Mouse (Mus musculus) limb, embryonic 15.5 days (tissue): ENCODE data around the gene Appl1. TPM values are rescaled to one million over a fixed set of nuclear protein-coding genes. Genes with fewer than 3 reads are reported as not detected.
A peak's percentile ranks its signal among the peaks of the same experiment; 100 is the strongest.

Experiments
- ATAC-seq: fragments of 200-750 bp; cut with Nextera tagmentation; 2 replicates; pipeline ENCODE4 v1.8.0; 2017; ENCODE audit warnings: low read depth, moderate TSS enrichment; ENCODE audit not compliant: insufficient number of reproducible peaks, low FRiP score, low TSS enrichment
- H3K27ac ChIP-seq: fragments of 300-500 bp; sonication (generic); 2 replicates; pipeline ENCODE4 v1.5.1; 2015; ENCODE audit warnings: moderate library complexity, mild to moderate bottlenecking, inconsistent platforms
- H3K27me3 ChIP-seq: fragments of 300-500 bp; sonication (generic); 2 replicates; pipeline ENCODE4 v1.6.1; 2015; ENCODE audit warnings: inconsistent platforms
- H3K36me3 ChIP-seq: fragments of 300-500 bp; sonication (generic); 2 replicates; pipeline ENCODE4 v1.6.1; 2015; ENCODE audit warnings: inconsistent platforms
- H3K4me1 ChIP-seq: fragments of 300-500 bp; sonication (generic); 2 replicates; pipeline ENCODE4 v1.6.1; 2015; ENCODE audit warnings: inconsistent platforms
- H3K4me2 ChIP-seq: fragments of 300-500 bp; sonication (generic); 2 replicates; pipeline ENCODE4 v1.6.1; 2015; ENCODE audit warnings: mild to moderate bottlenecking, inconsistent platforms
- H3K4me3 ChIP-seq: fragments of 300-500 bp; sonication (generic); 2 replicates; pipeline ENCODE4 v1.5.1; 2015; ENCODE audit warnings: mild to moderate bottlenecking, inconsistent platforms
- H3K9ac ChIP-seq: fragments of 300-500 bp; sonication (generic); 2 replicates; pipeline ENCODE4 v1.6.1; 2015; ENCODE audit warnings: inconsistent platforms
- H3K9me3 ChIP-seq: fragments of 300-500 bp; sonication (generic); 2 replicates; pipeline ENCODE4 v1.6.1; 2016; ENCODE audit warnings: inconsistent platforms
- WGBS: fragments of 180-500 bp; shearing (Covaris S2); methylation state at CpG from one replicate; pipeline ENCODE4 v1.1.7; 2015; 5-methylcytosine and 5-hydroxymethylcytosine counted together
- polyA plus RNA-seq: library from polyadenylated mRNA; unstranded; fragments of >200 nt; fragmentation: Nextera tagmentation; extraction: Ambion mirVana; gene quantifications from 2 replicates; pipeline ENCODE4 v1.2.1, GENCODE M21; 2015

Gene Appl1
- polyA plus RNA-seq, 1 experiment from 2014 or later = 58.6 TPM

- ATAC-seq = no peak
- peaks cover 10% of the 10 kb centered on the region; the same call in 1 of the 2 replicates for H3K4me1 ChIP-seq
- no peak overlapping the region for H3K4me3 ChIP-seq
- no peaks in the 10 kb centered on the region for H3K9me3 ChIP-seq
- no peaks in the 10 kb centered on the region for H3K36me3 ChIP-seq
- WGBS = 83% methylated on average over 2 of the region's 2 CpGs
- no peaks in the 10 kb centered on the region for H3K27me3 ChIP-seq
- H3K27ac ChIP-seq = no peak overlapping the region
- H3K4me2 ChIP-seq = no peak overlapping the region
- H3K9ac ChIP-seq = no peak overlapping the region
Observed at GRCm38 (mm10) chr14:26988694-26989093, 17.7 kb upstream of the Appl1 start.

- Histone ChIP-seq H3K4me3 (no peak overlapping the region), H3K9ac (no peak overlapping the region), H3K9me3 (peaks cover 5% of the 10 kb centered on the region; the same call in 1 of the 2 replicates), H3K4me2 (no peak overlapping the region), H3K27me3 (no peaks in the 10 kb centered on the region), H3K4me1 (0 out of 2 replicates have a peak, but pooled peaks cover 2% of the 10 kb centered on the region), H3K36me3 (no peaks in the 10 kb centered on the region), H3K27ac (no peak overlapping the region)
- no peak for ATAC-seq
- WGBS = 68% methylated on average over 5 of the region's 5 CpGs
Observed at GRCm38 (mm10) chr14:26982150-26982530, 11.1 kb upstream of the Appl1 start.

DNA sequence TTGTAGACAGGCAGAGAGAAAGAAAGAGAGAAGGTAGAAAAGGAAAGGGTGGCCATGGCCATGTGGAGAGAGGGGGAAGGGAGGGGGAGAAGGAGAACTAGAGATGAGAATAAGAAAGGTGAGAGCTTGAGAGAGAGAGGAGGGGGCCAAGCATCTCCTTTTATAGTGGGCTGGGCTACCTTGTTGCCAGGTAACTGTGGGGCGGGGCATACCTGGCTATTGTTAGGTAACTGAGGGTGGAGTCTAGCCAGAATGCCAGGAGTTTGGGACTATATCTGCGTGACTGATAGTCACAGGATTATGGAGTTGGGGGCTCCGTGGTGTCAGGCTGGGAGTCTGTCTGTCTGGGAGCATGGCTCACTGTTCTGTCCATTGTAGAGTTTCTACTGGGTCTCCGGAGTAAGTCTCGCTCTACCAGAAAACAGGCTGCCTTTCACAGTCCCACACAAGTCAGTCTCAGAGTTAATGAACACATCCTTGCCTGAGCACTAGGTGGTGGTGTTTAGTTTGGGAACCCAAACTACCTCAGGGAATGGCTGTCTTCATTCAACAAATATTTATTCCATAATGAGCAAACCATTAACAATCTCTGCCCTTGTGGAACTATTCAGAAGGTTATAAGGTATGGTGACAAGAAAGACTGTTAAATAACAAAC lies 10.6 kb upstream of the Appl1 start:
- Histone ChIP-seq H3K4me2 (no peak overlapping the region), H3K27me3 (no peaks in the 10 kb centered on the region), H3K4me1 (peaks cover 2% of the 10 kb centered on the region; the same call in 1 of the 2 replicates), H3K9ac (no peak overlapping the region), H3K36me3 (no peaks in the 10 kb centered on the region), H3K9me3 (peaks cover 5% of the 10 kb centered on the region; the same call in 1 of the 2 replicates), H3K4me3 (no peak overlapping the region), H3K27ac (no peak overlapping the region)
- no peak for ATAC-seq
- 60% methylated on average over 5 of the region's 5 CpGs for WGBS

DNA sequence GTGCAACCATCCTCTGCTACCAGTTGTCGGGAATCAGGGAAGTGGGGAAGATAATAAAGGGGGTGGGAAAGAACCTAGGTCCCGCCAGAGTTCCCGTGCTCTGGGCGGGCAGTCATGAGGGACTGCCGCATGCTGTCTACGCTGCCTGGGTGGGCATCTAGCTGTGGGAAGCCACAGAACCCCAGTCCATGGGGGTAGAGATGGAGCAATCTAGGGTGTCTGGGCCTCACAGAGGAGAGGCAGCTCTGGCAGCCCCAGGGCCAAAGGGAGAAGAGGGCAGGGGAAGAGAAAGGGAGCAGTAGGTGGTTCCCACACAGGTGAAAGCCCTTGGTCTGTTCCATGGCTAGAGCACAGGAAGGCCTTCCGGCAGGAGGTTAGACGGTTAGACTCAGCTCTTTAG lies 10.0 kb upstream of the Appl1 start:
- no peak overlapping the region for H3K4me3 ChIP-seq
- H3K4me1 ChIP-seq = peaks cover 2% of the 10 kb centered on the region; the same call in 1 of the 2 replicates
- H3K9me3 ChIP-seq = peaks cover 5% of the 10 kb centered on the region; the same call in 1 of the 2 replicates
- H3K27me3 ChIP-seq = no peaks in the 10 kb centered on the region
- no peak overlapping the region for H3K27ac ChIP-seq
- WGBS = 92% methylated on average over 8 of the region's 8 CpGs
- H3K36me3 ChIP-seq = no peaks in the 10 kb centered on the region
- no peak overlapping the region for H3K4me2 ChIP-seq
- no peak overlapping the region for H3K9ac ChIP-seq
- ATAC-seq = no peak

GRCm38 (mm10) chr14:26979808-26980207 lies 8.8 kb upstream of the Appl1 start:
- no peak overlapping the region for H3K4me3 ChIP-seq
- no peak overlapping the region for H3K9ac ChIP-seq
- peaks cover 5% of the 10 kb centered on the region; the same call in 1 of the 2 replicates for H3K9me3 ChIP-seq
- H3K27ac ChIP-seq = no peak overlapping the region
- no peak for ATAC-seq
- no peaks in the 10 kb centered on the region for H3K27me3 ChIP-seq
- H3K4me1 ChIP-seq = peaks cover 2% of the 10 kb centered on the region; the same call in 1 of the 2 replicates
- H3K4me2 ChIP-seq = no peak overlapping the region
- WGBS = 86% methylated on average over 3 of the region's 3 CpGs
- no peaks in the 10 kb centered on the region for H3K36me3 ChIP-seq

- ATAC-seq = no peak
- Histone ChIP-seq H3K9me3 (peaks cover 5% of the 10 kb centered on the region; the same call in 1 of the 2 replicates), H3K9ac (no peak overlapping the region), H3K27ac (no peak overlapping the region), H3K36me3 (no peaks in the 10 kb centered on the region), H3K4me3 (no peak overlapping the region), H3K4me2 (no peak overlapping the region), H3K27me3 (no peaks in the 10 kb centered on the region), H3K4me1 (peaks cover 2% of the 10 kb centered on the region; the same call in 1 of the 2 replicates)
- WGBS = 35% methylated on average over 2 of the region's 2 CpGs
Observed at GRCm38 (mm10) chr14:26977500-26977899, 6.5 kb upstream of the Appl1 start.

DNA sequence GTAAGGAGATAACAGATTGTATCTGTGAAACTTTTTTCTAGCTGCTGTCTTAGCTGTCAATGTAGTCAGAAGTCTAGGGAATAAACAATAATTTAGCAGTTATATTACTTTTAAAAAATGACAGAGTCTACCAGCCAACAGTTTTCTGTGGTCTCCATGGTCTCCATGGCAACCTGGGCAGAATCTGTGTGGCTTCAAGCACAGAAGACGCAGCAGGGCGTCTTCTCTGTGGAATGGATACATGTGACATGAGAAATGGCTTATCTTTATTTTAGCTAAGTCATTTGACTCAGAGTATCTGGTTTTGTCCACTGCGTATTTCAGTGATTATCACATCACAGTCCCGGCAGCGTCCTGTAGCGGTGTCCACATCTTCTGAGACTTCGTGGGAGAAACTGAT lies 5.2 kb upstream of the Appl1 start:
- Histone ChIP-seq H3K27ac (no peak overlapping the region), H3K4me3 (no peak overlapping the region), H3K9me3 (peaks cover 5% of the 10 kb centered on the region; the same call in 1 of the 2 replicates), H3K27me3 (no peaks in the 10 kb centered on the region), H3K36me3 (no peaks in the 10 kb centered on the region), H3K9ac (no peak overlapping the region), H3K4me2 (no peak overlapping the region), H3K4me1 (peaks cover 4% of the 10 kb centered on the region; the same call in 1 of the 2 replicates)
- 73% methylated on average over 7 of the region's 7 CpGs for WGBS
- no peak for ATAC-seq

DNA sequence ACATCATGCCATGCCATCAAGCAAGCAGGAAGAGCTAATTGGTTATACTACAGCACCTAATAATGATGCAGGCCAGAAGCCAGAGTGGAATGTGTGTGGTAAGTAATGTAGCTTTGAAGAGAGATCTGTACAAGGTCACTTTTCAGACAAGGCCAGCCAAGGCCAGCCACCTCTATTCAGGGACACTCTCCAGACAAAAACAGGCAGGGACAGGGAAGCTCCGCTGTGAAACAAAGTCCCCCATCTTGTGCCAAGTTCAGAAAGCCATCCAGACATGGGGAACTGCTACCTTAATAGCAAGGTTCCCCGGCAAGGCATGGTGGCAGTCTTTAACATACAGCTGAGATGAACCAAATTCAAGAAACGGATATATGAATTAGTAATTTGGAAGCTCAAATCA lies 4.5 kb upstream of the Appl1 start:
- no peak overlapping the region for H3K4me2 ChIP-seq
- no peaks in the 10 kb centered on the region for H3K9me3 ChIP-seq
- 70% methylated on average over 3 of the region's 3 CpGs for WGBS
- no peak overlapping the region for H3K4me3 ChIP-seq
- no peak overlapping the region for H3K9ac ChIP-seq
- no peak for ATAC-seq
- H3K36me3 ChIP-seq = no peaks in the 10 kb centered on the region
- no peak overlapping the region for H3K27ac ChIP-seq
- no peaks in the 10 kb centered on the region for H3K27me3 ChIP-seq
- H3K4me1 ChIP-seq = peaks cover 6% of the 10 kb centered on the region; the same call in 1 of the 2 replicates

- H3K4me1 ChIP-seq = peaks cover 8% of the 10 kb centered on the region; the same call in 1 of the 2 replicates
- no peak for ATAC-seq
- no peak overlapping the region for H3K27ac ChIP-seq
- no peaks in the 10 kb centered on the region for H3K36me3 ChIP-seq
- H3K27me3 ChIP-seq = no peaks in the 10 kb centered on the region
- H3K4me3 ChIP-seq = no peak overlapping the region
- H3K9me3 ChIP-seq = no peaks in the 10 kb centered on the region
- no peak overlapping the region for H3K9ac ChIP-seq
- no peak overlapping the region for H3K4me2 ChIP-seq
- 75% methylated on average over 2 of the region's 2 CpGs for WGBS
Observed at GRCm38 (mm10) chr14:26973089-26973488, 2.1 kb upstream of the Appl1 start.

- Histone ChIP-seq H3K4me1 (0 out of 2 replicates have a peak, but pooled peaks cover 7% of the 10 kb centered on the region), H3K9ac (peak overlapping the region; percentile 81), H3K36me3 (no peaks in the 10 kb centered on the region), H3K4me2 (peak overlapping the region; percentile 48), H3K27me3 (no peaks in the 10 kb centered on the region), H3K4me3 (peak overlapping the region; percentile 90), H3K27ac (peak overlapping the region; percentile 92), H3K9me3 (no peaks in the 10 kb centered on the region)
- ATAC-seq = peak; percentile 99
- under 1% methylated on average over 49 of the region's 53 CpGs for WGBS
Observed at GRCm38 (mm10) chr14:26970439-26970932, 546 bp downstream of the Appl1 start.

- under 1% methylated on average over 62 of the region's 62 CpGs for WGBS
- peak; percentile 7; the same call in 1 of the 2 replicates for ATAC-seq
- peak overlapping the region; percentile 90 for H3K4me3 ChIP-seq
- H3K27me3 ChIP-seq = no peaks in the 10 kb centered on the region
- H3K27ac ChIP-seq = peak overlapping the region; percentile 92
- 0 out of 2 replicates have a peak, but pooled peaks cover 7% of the 10 kb centered on the region for H3K4me1 ChIP-seq
- no peaks in the 10 kb centered on the region for H3K9me3 ChIP-seq
- H3K4me2 ChIP-seq = peak overlapping the region; percentile 45
- no peaks in the 10 kb centered on the region for H3K36me3 ChIP-seq
- peak overlapping the region; percentile 81 for H3K9ac ChIP-seq
Observed at GRCm38 (mm10) chr14:26969856-26970407, 1.1 kb downstream of the Appl1 start.

DNA sequence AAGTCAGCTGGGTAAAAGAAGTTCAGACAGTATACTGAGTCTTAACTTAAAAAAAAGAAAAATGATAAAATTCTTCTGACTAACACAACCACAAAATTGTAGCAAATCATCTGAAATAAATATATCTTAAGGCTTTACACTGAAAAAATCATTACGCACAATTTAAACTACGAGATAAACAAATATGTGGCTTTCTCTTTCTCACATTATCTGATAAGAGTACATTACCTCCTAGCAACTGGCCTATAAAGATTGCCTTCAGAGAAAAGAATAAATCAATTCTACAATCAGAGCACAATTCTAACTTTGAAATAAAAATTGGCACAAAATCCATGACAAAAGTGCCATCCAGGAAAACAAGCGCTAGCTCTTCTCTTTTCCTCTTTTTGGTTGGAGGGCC lies 1.9 kb downstream of the Appl1 start:
- H3K4me1 ChIP-seq = 0 out of 2 replicates have a peak, but pooled peaks cover 7% of the 10 kb centered on the region
- no peak overlapping the region for H3K9ac ChIP-seq
- H3K27ac ChIP-seq = no peak overlapping the region
- no peak for ATAC-seq
- no peaks in the 10 kb centered on the region for H3K36me3 ChIP-seq
- peak overlapping the region; percentile 45 for H3K4me2 ChIP-seq
- H3K4me3 ChIP-seq = peak overlapping the region; percentile 90
- no peaks in the 10 kb centered on the region for H3K27me3 ChIP-seq
- WGBS = 69% methylated on average over 3 of the region's 3 CpGs
- no peaks in the 10 kb centered on the region for H3K9me3 ChIP-seq
